Mouse (Mus musculus) midbrain, embryonic 11.5 days (tissue): Measurements from ENCODE around the gene Sema3a. TPM values are rescaled to one million over a fixed set of nuclear protein-coding genes. Genes with fewer than 3 reads are reported as not detected.

Experiments used
- ATAC-seq: fragments of 200-750 bp; cut with Nextera tagmentation; 2 replicates; pipeline ENCODE4 v1.8.0; 2017; ENCODE audit warnings: moderate TSS enrichment, moderate library complexity; ENCODE audit not compliant: low FRiP score
- DNase-seq: peaks from one replicate; pipeline ENCODE4 v3.0.0; 2015; ENCODE audit warnings: low spot score; ENCODE audit errors: missing footprints
- H3K27ac ChIP-seq: fragments of 300-500 bp; sonication (generic); 2 replicates; pipeline ENCODE4 v1.5.1; 2014; ENCODE audit warnings: low read depth, low read length
- H3K27me3 ChIP-seq: fragments of 300-500 bp; sonication (generic); 2 replicates; pipeline ENCODE4 v1.6.1; 2014; ENCODE audit warnings: mild to moderate bottlenecking, low read length, moderate library complexity, mixed read lengths; ENCODE audit not compliant: control insufficient read depth, insufficient read depth
- H3K36me3 ChIP-seq: fragments of 300-500 bp; sonication (generic); 2 replicates; pipeline ENCODE4 v1.6.1; 2014; ENCODE audit warnings: mild to moderate bottlenecking, low read length, moderate library complexity, mixed read lengths; ENCODE audit not compliant: control insufficient read depth, insufficient read depth
- H3K4me1 ChIP-seq: fragments of 300-500 bp; sonication (generic); 2 replicates; pipeline ENCODE4 v1.6.1; 2014; ENCODE audit warnings: low read length; ENCODE audit not compliant: control insufficient read depth, insufficient read depth
- H3K4me2 ChIP-seq: fragments of 300-500 bp; sonication (generic); 2 replicates; pipeline ENCODE4 v1.6.1; 2014; ENCODE audit warnings: mild to moderate bottlenecking, moderate library complexity
- H3K4me3 ChIP-seq: fragments of 300-500 bp; sonication (generic); 2 replicates; pipeline ENCODE4 v1.5.1; 2014; ENCODE audit warnings: low read depth, low read length
- H3K9ac ChIP-seq: fragments of 300-500 bp; sonication (generic); 2 replicates; pipeline ENCODE4 v1.6.1; 2014; ENCODE audit warnings: low read length
- H3K9me3 ChIP-seq: fragments of 300-500 bp; sonication (generic); 2 replicates; pipeline ENCODE4 v1.6.1; 2016; ENCODE audit warnings: low read length; ENCODE audit not compliant: control insufficient read depth
- WGBS: fragments of 180-500 bp; shearing (Covaris S2); extraction: QIAGEN DNeasy Blood & Tissue Kit; methylation state at CpG from one replicate; pipeline ENCODE4 v1.1.7; 2014; 5-methylcytosine and 5-hydroxymethylcytosine counted together
- polyA plus RNA-seq: library from polyadenylated mRNA; unstranded; fragments of >200 nt; fragmentation: Nextera tagmentation; extraction: Ambion mirVana; gene quantifications from 2 replicates; pipeline ENCODE4 v1.2.1, GENCODE M21; 2014

Gene Sema3a
- polyA plus RNA-seq: 9.8 and 10.4 TPM in 2 replicates

GRCm38 (mm10) chr5:13125241-13125692 is at the start of gene Sema3a:
TSS of gene Sema3a (plus strand) at chr5:13125414.
- Histone ChIP-seq H3K4me1 (no peaks in the 10 kb centered on the region), H3K4me2 (no peak within 1 kb of the TSS), H3K27me3 (no peaks in the 10 kb centered on the region), H3K27ac (no peak within 1 kb of the TSS), H3K4me3 (no peak within 1 kb of the TSS), H3K9me3 (no peaks in the 10 kb centered on the region), H3K9ac (no peak within 1 kb of the TSS), H3K36me3 (no peaks in the 10 kb centered on the region)
- WGBS: 52% methylated on average over 13 of the region's 13 CpGs
- ATAC-seq: peak; percentile 48; the same call in 1 of the 2 replicates
- peak; percentile 86 for DNase-seq

- no peak overlapping the region for H3K9ac ChIP-seq
- ATAC-seq (no peak), DNase-seq (no peak)
- H3K4me2 ChIP-seq: no peak overlapping the region
- no peaks in the 10 kb centered on the region for H3K27me3 ChIP-seq
- no peaks in the 10 kb centered on the region for H3K4me1 ChIP-seq
- H3K27ac ChIP-seq: no peak overlapping the region
- 83% methylated on average over 6 of the region's 6 CpGs for WGBS
- no peak overlapping the region for H3K4me3 ChIP-seq
- no peaks in the 10 kb centered on the region for H3K9me3 ChIP-seq
- no peaks in the 10 kb centered on the region for H3K36me3 ChIP-seq
Measured at GRCm38 (mm10) chr5:13084777-13085439, 40.3 kb upstream of the Sema3a start.

GRCm38 (mm10) chr5:13090431-13090830 is 34.8 kb upstream of the Sema3a start:
- 94% methylated on average over 1 of the region's 1 CpGs for WGBS
- no peak overlapping the region for H3K4me3 ChIP-seq
- H3K4me1 ChIP-seq: no peaks in the 10 kb centered on the region
- no peak overlapping the region for H3K9ac ChIP-seq
- H3K27me3 ChIP-seq: no peaks in the 10 kb centered on the region
- ATAC-seq (no peak), DNase-seq (no peak)
- no peak overlapping the region for H3K4me2 ChIP-seq
- no peaks in the 10 kb centered on the region for H3K36me3 ChIP-seq
- no peak overlapping the region for H3K27ac ChIP-seq
- no peaks in the 10 kb centered on the region for H3K9me3 ChIP-seq

GRCm38 (mm10) chr5:13109522-13109921 is 15.7 kb upstream of the Sema3a start:
- Histone ChIP-seq H3K36me3 (no peaks in the 10 kb centered on the region), H3K4me3 (no peak overlapping the region), H3K4me1 (no peaks in the 10 kb centered on the region), H3K4me2 (no peak overlapping the region), H3K9ac (no peak overlapping the region), H3K27me3 (no peaks in the 10 kb centered on the region), H3K27ac (no peak overlapping the region), H3K9me3 (no peaks in the 10 kb centered on the region)
- WGBS: 85% methylated on average over 2 of the region's 2 CpGs
- ATAC-seq (no peak), DNase-seq (no peak)

- Histone ChIP-seq H3K4me2 (no peak overlapping the region), H3K27me3 (no peaks in the 10 kb centered on the region), H3K4me3 (no peak overlapping the region), H3K4me1 (no peaks in the 10 kb centered on the region), H3K9ac (no peak overlapping the region), H3K36me3 (no peaks in the 10 kb centered on the region), H3K27ac (no peak overlapping the region), H3K9me3 (no peaks in the 10 kb centered on the region)
- ATAC-seq (no peak), DNase-seq (no peak)
- 75% methylated on average over 8 of the region's 8 CpGs for WGBS
Measured at GRCm38 (mm10) chr5:13117236-13117635, 8.0 kb upstream of the Sema3a start.

- Histone ChIP-seq H3K36me3 (no peaks in the 10 kb centered on the region), H3K4me1 (no peaks in the 10 kb centered on the region), H3K27me3 (no peaks in the 10 kb centered on the region), H3K9ac (no peak overlapping the region), H3K4me3 (no peak overlapping the region), H3K27ac (no peak overlapping the region), H3K9me3 (no peaks in the 10 kb centered on the region), H3K4me2 (no peak overlapping the region)
- ATAC-seq (no peak), DNase-seq (no peak)
- 64% methylated on average over 9 of the region's 9 CpGs for WGBS
Measured at GRCm38 (mm10) chr5:13125757-13126156, 543 bp downstream of the Sema3a start.

- no peak for ATAC-seq
- DNase-seq: peak; percentile 83
- no peak overlapping the region for H3K4me2 ChIP-seq
- H3K27me3 ChIP-seq: no peaks in the 10 kb centered on the region
- WGBS: 80% methylated on average over 4 of the region's 4 CpGs
- H3K9ac ChIP-seq: no peak overlapping the region
- H3K9me3 ChIP-seq: no peaks in the 10 kb centered on the region
- no peaks in the 10 kb centered on the region for H3K36me3 ChIP-seq
- H3K4me3 ChIP-seq: no peak overlapping the region
- no peak overlapping the region for H3K27ac ChIP-seq
- no peaks in the 10 kb centered on the region for H3K4me1 ChIP-seq
Measured at GRCm38 (mm10) chr5:13126196-13126595, 982 bp downstream of the Sema3a start.

- Histone ChIP-seq H3K4me2 (no peak overlapping the region), H3K27ac (no peak overlapping the region), H3K9ac (no peak overlapping the region), H3K4me1 (no peaks in the 10 kb centered on the region), H3K9me3 (no peaks in the 10 kb centered on the region), H3K36me3 (no peaks in the 10 kb centered on the region), H3K4me3 (no peak overlapping the region), H3K27me3 (no peaks in the 10 kb centered on the region)
- no peak for ATAC-seq
- 89% methylated on average over 3 of the region's 3 CpGs for WGBS
- no peak for DNase-seq
Measured at GRCm38 (mm10) chr5:13127121-13127520, 1.9 kb downstream of the Sema3a start.

GRCm38 (mm10) chr5:13144733-13145457 is 19.7 kb downstream of the Sema3a start:
- Histone ChIP-seq H3K27ac (no peak overlapping the region), H3K27me3 (no peaks in the 10 kb centered on the region), H3K9ac (no peak overlapping the region), H3K4me2 (no peak overlapping the region), H3K9me3 (no peaks in the 10 kb centered on the region), H3K4me3 (no peak overlapping the region), H3K36me3 (no peaks in the 10 kb centered on the region), H3K4me1 (no peaks in the 10 kb centered on the region)
- no peak for ATAC-seq
- DNase-seq: no peak
- 68% methylated on average over 7 of the region's 7 CpGs for WGBS
